Mouse (Mus musculus) midbrain, postnatal 0 days (tissue): Measurements from ENCODE around the gene Lactb. TPM values are rescaled to one million over a fixed set of nuclear protein-coding genes. Genes with fewer than 3 reads are reported as not detected.

Source experiments
- ATAC-seq: fragments of 200-750 bp; cut with Nextera tagmentation; 2 replicates; pipeline ENCODE4 v1.8.0; 2017; ENCODE audit warnings: moderate number of reproducible peaks, mild to moderate bottlenecking, moderate TSS enrichment, moderate library complexity; ENCODE audit not compliant: low FRiP score
- DNase-seq: peaks from one replicate; pipeline ENCODE4 v3.0.0-alpha.2; 2015; ENCODE audit warnings: low spot score
- H3K27ac ChIP-seq: fragments of 300-500 bp; sonication (generic); 2 replicates; pipeline ENCODE4 v1.5.1; 2014; ENCODE audit warnings: low read depth, mild to moderate bottlenecking, low read length, mixed read lengths
- H3K27me3 ChIP-seq: fragments of 300-500 bp; sonication (generic); 2 replicates; pipeline ENCODE4 v1.6.1; 2014; ENCODE audit warnings: low read length, control low read depth, mixed read lengths; ENCODE audit not compliant: insufficient read depth
- H3K36me3 ChIP-seq: fragments of 300-500 bp; sonication (generic); 2 replicates; pipeline ENCODE4 v1.6.1; 2014; ENCODE audit warnings: low read length, control low read depth, mixed read lengths; ENCODE audit not compliant: insufficient read depth
- H3K4me1 ChIP-seq: fragments of 300-500 bp; sonication (generic); 2 replicates; pipeline ENCODE4 v1.6.1; 2014; ENCODE audit warnings: mild to moderate bottlenecking, control low read depth, antibody characterized with exemption, low read length, mixed read lengths; ENCODE audit not compliant: insufficient read depth
- H3K4me2 ChIP-seq: fragments of 300-500 bp; sonication (generic); 2 replicates; pipeline ENCODE4 v1.6.1; 2014; ENCODE audit warnings: low read depth, mild to moderate bottlenecking, low read length, mixed read lengths; ENCODE audit not compliant: poor library complexity, severe bottlenecking
- H3K4me3 ChIP-seq: fragments of 300-500 bp; sonication (generic); 2 replicates; pipeline ENCODE4 v1.5.1; 2014; ENCODE audit warnings: low read depth, mild to moderate bottlenecking, low read length, moderate library complexity
- H3K9ac ChIP-seq: fragments of 300-500 bp; sonication (generic); replicated peaks from 2 replicates; pipeline ENCODE4 v1.6.1; 2014; ENCODE audit warnings: mild to moderate bottlenecking, low read length, moderate library complexity, mixed read lengths; ENCODE audit not compliant: poor library complexity, severe bottlenecking
- H3K9me3 ChIP-seq: fragments of 300-500 bp; sonication (generic); 2 replicates; pipeline ENCODE4 v1.6.1; 2016; ENCODE audit warnings: low read length, control low read depth
- CTCF ChIP-seq: IDR thresholded peaks from 2 replicates; pipeline ENCODE4 v1.5.1; 2016; ENCODE audit warnings: antibody characterized with exemption, mild to moderate bottlenecking
- WGBS: fragments of 180-500 bp; shearing (Covaris S2); extraction: QIAGEN DNeasy Blood & Tissue Kit; methylation state at CpG from one replicate; pipeline ENCODE4 v1.1.7; 2014; 5-methylcytosine and 5-hydroxymethylcytosine counted together
- polyA plus RNA-seq: library from polyadenylated mRNA; unstranded; fragments of >200 nt; fragmentation: Nextera tagmentation; extraction: Ambion mirVana; gene quantifications from 2 replicates; pipeline ENCODE4 v1.2.1, GENCODE M21; 2015
- total RNA-seq: library from RNA; depleted of rRNA; stranded (reverse); fragments of >200 nt; gene quantifications from 2 replicates; pipeline ENCODE4 v1.2.3, GENCODE M21; 2014; rRNA removed

Gene Lactb
- total and polyA plus RNA-seq, 2 experiments from 2014 or later = 12.9 to 18.8 TPM

DNA sequence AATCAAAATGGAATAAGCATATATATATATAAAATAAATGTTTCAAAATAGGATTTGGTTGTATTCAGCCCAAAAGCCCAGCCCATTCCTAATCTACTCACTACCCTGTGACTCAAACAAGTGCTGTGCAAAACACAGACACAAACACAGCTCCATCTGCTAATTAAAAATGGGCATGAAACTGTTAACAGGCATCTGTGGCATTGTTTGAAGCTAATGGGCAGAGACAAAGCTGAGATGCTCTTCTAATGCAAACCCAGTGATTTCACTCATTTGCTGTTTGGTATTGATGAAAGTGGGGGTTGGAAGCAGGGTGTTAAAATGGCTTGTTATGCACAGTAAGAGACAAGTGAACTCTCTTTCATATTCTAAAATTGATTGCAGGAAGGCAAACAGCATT is 63.0 kb downstream of the Lactb start:
- Histone ChIP-seq H3K27me3 (no peaks in the 10 kb centered on the region), H3K36me3 (no peaks in the 10 kb centered on the region; the same call in 1 of the 2 replicates), H3K9me3 (no peaks in the 10 kb centered on the region), H3K4me3 (no peak overlapping the region), H3K9ac (no peak overlapping the region), H3K27ac (no peak overlapping the region), H3K4me1 (no peaks in the 10 kb centered on the region), H3K4me2 (no peak overlapping the region)
- ATAC-seq (no peak), DNase-seq (peak; percentile 26)
- TF ChIP-seq CTCF = no peak

DNA sequence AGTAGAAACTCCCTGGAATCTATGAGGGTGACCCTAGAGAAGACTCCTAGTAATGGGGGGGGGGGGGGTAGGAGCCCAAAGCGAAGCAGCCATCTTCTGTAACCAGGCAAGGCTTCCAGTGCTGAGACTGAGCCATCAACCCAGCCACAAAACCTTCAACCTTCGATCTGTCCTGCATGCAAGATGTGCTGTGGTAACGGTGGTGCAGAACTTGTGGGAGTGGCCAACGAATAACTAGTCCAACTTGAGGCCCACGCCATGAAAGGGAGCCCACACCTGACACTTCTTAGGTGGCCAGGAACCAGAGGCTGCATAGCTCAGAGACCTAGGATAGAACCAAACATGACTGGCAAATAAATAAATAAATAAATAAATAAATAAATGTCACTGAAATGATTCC is 64.6 kb downstream of the Lactb start:
- no peak for ATAC-seq
- Histone ChIP-seq H3K9me3 (no peaks in the 10 kb centered on the region), H3K27ac (no peak overlapping the region), H3K27me3 (no peaks in the 10 kb centered on the region), H3K4me2 (no peak overlapping the region), H3K36me3 (no peaks in the 10 kb centered on the region), H3K4me3 (no peak overlapping the region), H3K4me1 (no peaks in the 10 kb centered on the region), H3K9ac (no peak overlapping the region)
- 83% methylated on average over 5 of the region's 5 CpGs for WGBS
- no peak for DNase-seq
- no peak for TF ChIP-seq CTCF

DNA sequence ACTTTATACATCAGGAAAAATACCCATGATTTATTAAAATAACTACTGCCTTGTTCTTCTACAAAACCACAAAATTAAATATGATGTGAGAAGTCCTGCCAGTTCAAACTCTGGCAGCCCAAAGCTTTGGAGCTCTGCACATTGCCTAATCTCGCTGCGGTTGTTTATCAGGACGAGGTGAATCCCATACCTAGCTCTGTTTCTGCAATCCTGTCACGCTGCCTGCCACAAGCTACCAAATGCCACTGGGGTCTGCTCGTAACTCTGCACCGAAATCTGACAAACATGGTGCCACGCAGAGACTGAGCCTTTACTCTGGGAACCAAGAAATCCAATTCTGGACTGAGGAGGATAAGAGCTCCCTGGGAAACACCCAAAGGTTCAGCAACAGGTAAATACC is 65.4 kb downstream of the Lactb start:
- no peak for TF ChIP-seq CTCF
- no peaks in the 10 kb centered on the region for H3K9me3 ChIP-seq
- H3K4me3 ChIP-seq = no peak overlapping the region
- DNase-seq (no peak), ATAC-seq (no peak)
- H3K4me2 ChIP-seq = no peak overlapping the region
- WGBS = 83% methylated on average over 7 of the region's 7 CpGs
- no peak overlapping the region for H3K27ac ChIP-seq
- H3K9ac ChIP-seq = no peak overlapping the region
- H3K36me3 ChIP-seq = no peaks in the 10 kb centered on the region
- no peaks in the 10 kb centered on the region for H3K27me3 ChIP-seq
- H3K4me1 ChIP-seq = no peaks in the 10 kb centered on the region

DNA sequence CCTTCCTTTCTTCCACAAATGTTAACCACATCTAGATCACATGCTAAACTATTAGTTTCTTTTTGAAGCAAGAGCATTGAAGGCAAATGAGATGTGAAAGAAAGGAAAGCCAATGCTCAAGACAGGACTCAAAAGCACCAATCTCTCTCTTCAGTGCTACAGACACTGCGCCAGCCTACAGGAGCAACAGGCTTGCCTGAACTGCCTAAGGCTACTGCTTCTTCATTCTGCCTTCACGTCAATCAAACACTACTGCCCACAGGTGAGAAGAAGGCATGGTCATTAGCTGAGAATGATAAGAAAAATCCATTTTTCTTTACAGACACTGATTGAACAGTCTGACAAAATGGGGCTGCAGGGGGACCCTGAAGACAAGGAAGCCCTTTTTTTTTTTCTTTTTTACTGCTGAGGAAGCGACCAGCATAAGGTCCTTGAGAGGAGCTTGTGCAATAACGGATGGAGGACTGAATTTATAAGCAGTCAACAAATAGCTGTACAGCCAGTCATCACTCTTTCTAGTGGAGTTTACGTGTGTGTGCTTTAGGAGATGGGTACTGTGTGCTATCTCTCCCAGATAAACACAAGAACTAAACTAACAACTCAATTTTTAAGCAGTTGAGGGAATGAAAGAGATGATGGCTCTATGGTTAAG is 67.4 kb downstream of the Lactb start:
- no peak overlapping the region for H3K4me3 ChIP-seq
- no peaks in the 10 kb centered on the region for H3K4me1 ChIP-seq
- ATAC-seq (no peak), DNase-seq (no peak)
- H3K36me3 ChIP-seq = no peaks in the 10 kb centered on the region
- no peak overlapping the region for H3K4me2 ChIP-seq
- H3K27ac ChIP-seq = no peak overlapping the region
- 87% methylated on average over 5 of the region's 5 CpGs for WGBS
- no peaks in the 10 kb centered on the region for H3K27me3 ChIP-seq
- no peak for TF ChIP-seq CTCF
- H3K9ac ChIP-seq = no peak overlapping the region
- no peaks in the 10 kb centered on the region for H3K9me3 ChIP-seq

DNA sequence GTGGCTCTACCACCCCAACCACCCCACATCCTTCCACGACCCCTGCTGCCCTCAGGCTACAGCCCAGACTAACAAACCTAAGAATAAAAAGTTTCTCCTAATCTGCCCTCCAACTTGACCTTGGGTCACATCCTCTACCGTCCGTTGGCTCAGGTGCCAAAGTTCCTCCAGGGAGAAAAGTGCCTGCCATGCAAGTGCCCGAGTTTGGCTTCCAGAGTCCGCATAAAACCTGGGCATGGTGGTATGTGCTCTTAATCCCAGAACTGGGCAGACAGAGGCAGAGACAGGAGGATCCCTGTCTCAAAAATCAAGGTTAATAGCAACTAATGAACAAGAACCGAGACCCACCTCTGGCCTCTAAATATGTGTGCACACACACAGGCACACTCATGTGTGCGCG is 68.2 kb downstream of the Lactb start:
- Histone ChIP-seq H3K27me3 (no peaks in the 10 kb centered on the region), H3K4me2 (no peak overlapping the region)
- WGBS = 93% methylated on average over 8 of the region's 8 CpGs

DNA sequence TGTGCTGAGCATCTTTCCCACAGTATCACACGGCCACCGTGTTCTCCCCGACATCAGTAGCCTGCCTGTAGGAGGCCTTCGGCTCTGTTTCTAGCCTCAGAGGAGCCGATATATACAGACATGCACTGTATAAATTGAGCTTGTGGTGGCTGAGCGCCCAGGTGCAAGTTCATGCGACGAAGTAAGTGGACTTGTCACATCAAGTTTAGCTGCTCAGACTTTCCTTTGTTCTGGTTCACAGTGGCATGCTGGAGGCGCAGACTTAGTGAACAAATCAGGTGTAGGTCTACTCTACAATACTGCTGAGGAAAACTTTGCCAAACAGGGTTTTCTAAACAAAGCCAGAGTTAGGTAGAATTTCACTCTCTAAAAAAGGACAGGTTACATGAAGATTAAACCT is 69.3 kb downstream of the Lactb start:
- DNase-seq (no peak), ATAC-seq (no peak)
- Histone ChIP-seq H3K4me2 (no peak overlapping the region), H3K27me3 (no peaks in the 10 kb centered on the region), H3K4me3 (no peak overlapping the region), H3K4me1 (no peaks in the 10 kb centered on the region), H3K9ac (no peak overlapping the region), H3K36me3 (no peaks in the 10 kb centered on the region), H3K9me3 (no peaks in the 10 kb centered on the region), H3K27ac (no peak overlapping the region)
- no peak for TF ChIP-seq CTCF
- WGBS = 66% methylated on average over 9 of the region's 9 CpGs

More for the DNA sequence above, 68.2 kb downstream of the Lactb start:
- H3K4me3 ChIP-seq = no peak overlapping the region
- DNase-seq (no peak), ATAC-seq (no peak)
- H3K27ac ChIP-seq = no peak overlapping the region
- no peak overlapping the region for H3K9ac ChIP-seq
- no peaks in the 10 kb centered on the region for H3K9me3 ChIP-seq
- H3K4me1 ChIP-seq = no peaks in the 10 kb centered on the region
- H3K36me3 ChIP-seq = no peaks in the 10 kb centered on the region
- no peak for TF ChIP-seq CTCF

Other genes with a start within 250 kb of the Lactb start
- gene Aph1b, start 180.0 kb downstream of the Lactb start, total RNA-seq = 25.3 and 31.3 TPM in 2 replicates
- 15.1 and 15.5 TPM in 2 replicates for gene Aph1b, start 180.0 kb downstream of the Lactb start, polyA plus RNA-seq
- gene Gm10647, start 178.4 kb downstream of the Lactb start, total RNA-seq = 0.60 and 1.1 TPM in 2 replicates
- 0.17 and 0.18 TPM in 2 replicates for gene Gm10647, start 178.4 kb downstream of the Lactb start, polyA plus RNA-seq
- 1.3 and 4.1 TPM in 2 replicates for gene Aph1c, start 140.8 kb downstream of the Lactb start, total RNA-seq
- 3.4 TPM in 2 replicates for gene Aph1c, start 140.8 kb downstream of the Lactb start, polyA plus RNA-seq
- gene Rab8b, start 55.8 kb downstream of the Lactb start, total RNA-seq = 26.0 and 29.6 TPM in 2 replicates
- 15.2 and 18.2 TPM in 2 replicates for gene Rab8b, start 55.8 kb downstream of the Lactb start, polyA plus RNA-seq
- gene Rps27l, start 29.4 kb downstream of the Lactb start, total RNA-seq = 45.8 and 51.7 TPM in 2 replicates
- gene Rps27l, start 29.4 kb downstream of the Lactb start, polyA plus RNA-seq = 160 and 168 TPM in 2 replicates
- gene Tpm1, start 73.9 kb upstream of the Lactb start, total RNA-seq = 124 and 147 TPM in 2 replicates
- gene Tpm1, start 73.9 kb upstream of the Lactb start, polyA plus RNA-seq = 162 and 177 TPM in 2 replicates